Mouse (Mus musculus): ENCODE measurements around the gene Parvg. TPM values are rescaled to one million over a fixed set of nuclear protein-coding genes. Genes with fewer than 3 reads are reported as not detected.

Gene Parvg
- polyA plus RNA-seq, 1 experiment from 2014 or later = 1.1 TPM

- Histone ChIP-seq H3K4me1 (replicated peaks) (peaks cover 9% of the 10 kb centered on the region; the same call in 1 of the 2 replicates), H3K4me3 (no peak overlapping the region), H3K36me3 (no peaks in the 10 kb centered on the region), H3K27ac (no peak overlapping the region), H3K27me3 (ENCODE audit: insufficient read depth, poor library complexity, severe bottlenecking) (no peaks in the 10 kb centered on the region), H3K9me3 (peaks cover 15% of the 10 kb centered on the region)
- no peak for DNase-seq (ENCODE audit: low spot score)
- WGBS = 85% methylated on average over 9 of the region's 9 CpGs
Measured at GRCm38 (mm10) chr15:84378734-84379133, 54.9 kb downstream of the Parvg start.

- no peak overlapping the region for H3K27ac ChIP-seq
- no peaks in the 10 kb centered on the region for H3K36me3 ChIP-seq
- peaks cover 9% of the 10 kb centered on the region; the same call in 1 of the 2 replicates for H3K4me1 ChIP-seq (replicated peaks)
- H3K9me3 ChIP-seq = peaks cover 5% of the 10 kb centered on the region
- no peak for DNase-seq (ENCODE audit: low spot score)
- no peaks in the 10 kb centered on the region for H3K27me3 ChIP-seq (ENCODE audit: insufficient read depth, poor library complexity, severe bottlenecking)
- no peak overlapping the region for H3K4me3 ChIP-seq
- 81% methylated on average over 10 of the region's 10 CpGs for WGBS
Measured at GRCm38 (mm10) chr15:84380181-84380580, 56.4 kb downstream of the Parvg start.

- 96% methylated on average over 9 of the region's 9 CpGs for WGBS
- Histone ChIP-seq H3K36me3 (peaks cover 10% of the 10 kb centered on the region; the same call in 1 of the 2 replicates), H3K4me3 (no peak overlapping the region), H3K27me3 (ENCODE audit: insufficient read depth, poor library complexity, severe bottlenecking) (no peaks in the 10 kb centered on the region), H3K27ac (no peak overlapping the region), H3K4me1 (replicated peaks) (peaks cover 9% of the 10 kb centered on the region; the same call in 1 of the 2 replicates), H3K9me3 (peaks cover 24% of the 10 kb centered on the region)
- DNase-seq (ENCODE audit: low spot score) = no peak
Measured at GRCm38 (mm10) chr15:84384066-84384465, 60.2 kb downstream of the Parvg start.

- Histone ChIP-seq H3K36me3 (peaks cover 12% of the 10 kb centered on the region; the same call in 1 of the 2 replicates), H3K4me3 (no peak overlapping the region), H3K4me1 (replicated peaks) (peaks cover 6% of the 10 kb centered on the region; the same call in 1 of the 2 replicates), H3K27me3 (ENCODE audit: insufficient read depth, poor library complexity, severe bottlenecking) (no peaks in the 10 kb centered on the region), H3K27ac (no peak overlapping the region), H3K9me3 (peaks cover 25% of the 10 kb centered on the region)
- DNase-seq (ENCODE audit: low spot score) = no peak
- WGBS = 91% methylated on average over 8 of the region's 8 CpGs
Measured at GRCm38 (mm10) chr15:84385995-84386565, 62.3 kb downstream of the Parvg start.

- H3K36me3 ChIP-seq = peaks cover 12% of the 10 kb centered on the region; the same call in 1 of the 2 replicates
- WGBS = 93% methylated on average over 8 of the region's 8 CpGs
- H3K4me3 ChIP-seq = no peak overlapping the region
- peaks cover 10% of the 10 kb centered on the region for H3K4me1 ChIP-seq (replicated peaks)
- H3K27ac ChIP-seq = no peak overlapping the region
- peaks cover 30% of the 10 kb centered on the region for H3K9me3 ChIP-seq
- DNase-seq (ENCODE audit: low spot score) = no peak
- no peaks in the 10 kb centered on the region for H3K27me3 ChIP-seq (ENCODE audit: insufficient read depth, poor library complexity, severe bottlenecking)
Measured at GRCm38 (mm10) chr15:84388698-84389131, 64.9 kb downstream of the Parvg start.

- peaks cover 23% of the 10 kb centered on the region for H3K9me3 ChIP-seq
- H3K27ac ChIP-seq = no peak overlapping the region
- peaks cover 34% of the 10 kb centered on the region for H3K4me1 ChIP-seq (replicated peaks)
- DNase-seq (ENCODE audit: low spot score) = no peak
- no peak overlapping the region for H3K4me3 ChIP-seq
- no peaks in the 10 kb centered on the region for H3K27me3 ChIP-seq (ENCODE audit: insufficient read depth, poor library complexity, severe bottlenecking)
- 89% methylated on average over 4 of the region's 4 CpGs for WGBS
- H3K36me3 ChIP-seq = peaks cover 12% of the 10 kb centered on the region; the same call in 1 of the 2 replicates
Measured at GRCm38 (mm10) chr15:84392131-84392530, 68.3 kb downstream of the Parvg start.

Other genes starting within 250 kb of the Parvg start
- 12.0 and 14.8 TPM in 2 replicates for gene Sult4a1, start 218.3 kb upstream of the Parvg start, polyA plus RNA-seq (2016; fragmentation: Nextera tagmentation; extraction: Ambion mirVana)
- not detected in 2 replicates for gene Pnpla5, start 200.9 kb upstream of the Parvg start, polyA plus RNA-seq (2016; fragmentation: Nextera tagmentation; extraction: Ambion mirVana)
- gene Pnpla3, start 156.2 kb upstream of the Parvg start, polyA plus RNA-seq (2016; fragmentation: Nextera tagmentation; extraction: Ambion mirVana) = 0.88 and 1.1 TPM in 2 replicates
- 94.5 and 103 TPM in 2 replicates for gene Samm50, start 131.8 kb upstream of the Parvg start, polyA plus RNA-seq (2016; fragmentation: Nextera tagmentation; extraction: Ambion mirVana)
- gene Parvb, start 92.0 kb upstream of the Parvg start, polyA plus RNA-seq (2016; fragmentation: Nextera tagmentation; extraction: Ambion mirVana) = 7.1 and 7.6 TPM in 2 replicates
- 4.0 and 5.2 TPM in 2 replicates for gene Shisal1, start 123.1 kb downstream of the Parvg start, polyA plus RNA-seq (2016; fragmentation: Nextera tagmentation; extraction: Ambion mirVana)
- gene Rtl6, start 233.8 kb downstream of the Parvg start, polyA plus RNA-seq (2016; fragmentation: Nextera tagmentation; extraction: Ambion mirVana) = 27.2 and 38.2 TPM in 2 replicates